Mouse (Mus musculus) limb, embryonic 14.5 days (tissue): ENCODE measurements around the gene Rft1. TPM values are rescaled to one million over a fixed set of nuclear protein-coding genes. Genes with fewer than 3 reads are reported as not detected.

Experiments
- ATAC-seq: fragments of 200-750 bp; cut with Nextera tagmentation; 2 replicates; pipeline ENCODE4 v1.8.0; 2017; ENCODE audit warnings: low read depth, moderate number of reproducible peaks, moderate TSS enrichment; ENCODE audit not compliant: low FRiP score
- DNase-seq: peaks from one replicate; pipeline ENCODE4 v3.0.0-alpha.2; 2015; ENCODE audit warnings: low spot score
- H3K27ac ChIP-seq: fragments of 300-500 bp; sonication (generic); replicated peaks from 2 replicates; pipeline ENCODE4 v1.5.1; 2014; ENCODE audit warnings: low read depth, mild to moderate bottlenecking, low read length, moderate library complexity, mixed read lengths
- H3K27me3 ChIP-seq: fragments of 300-500 bp; sonication (generic); 2 replicates; pipeline ENCODE4 v1.6.1; 2014; ENCODE audit warnings: low read length, mixed read lengths; ENCODE audit not compliant: control insufficient read depth, insufficient read depth
- H3K36me3 ChIP-seq: fragments of 300-500 bp; sonication (generic); 2 replicates; pipeline ENCODE4 v1.6.1; 2014; ENCODE audit warnings: mild to moderate bottlenecking, low read length, moderate library complexity, mixed read lengths; ENCODE audit not compliant: control insufficient read depth, insufficient read depth
- H3K4me1 ChIP-seq: fragments of 300-500 bp; sonication (generic); 2 replicates; pipeline ENCODE4 v1.6.1; 2014; ENCODE audit warnings: antibody characterized with exemption, low read length, mixed read lengths; ENCODE audit not compliant: control insufficient read depth, insufficient read depth
- H3K4me2 ChIP-seq: fragments of 300-500 bp; sonication (generic); replicated peaks from 2 replicates; pipeline ENCODE4 v1.6.1; 2014; ENCODE audit warnings: low read depth, mild to moderate bottlenecking, low read length, moderate library complexity; ENCODE audit not compliant: severe bottlenecking
- H3K4me3 ChIP-seq: fragments of 300-500 bp; sonication (generic); replicated peaks from 2 replicates; pipeline ENCODE4 v1.5.1; 2014; ENCODE audit warnings: low read length
- H3K9ac ChIP-seq: fragments of 300-500 bp; sonication (generic); 2 replicates; pipeline ENCODE4 v1.6.1; 2014; ENCODE audit warnings: mild to moderate bottlenecking, low read depth, low read length, moderate library complexity; ENCODE audit not compliant: severe bottlenecking
- H3K9me3 ChIP-seq: fragments of 300-500 bp; sonication (generic); 2 replicates; pipeline ENCODE4 v1.6.1; 2016; ENCODE audit warnings: low read length; ENCODE audit not compliant: control insufficient read depth
- POLR2A ChIP-seq: fragments of 200-500 bp; IDR thresholded peaks from 2 replicates; pipeline ENCODE4 v1.8.0; 2012; ENCODE audit warnings: inconsistent platforms, mild to moderate bottlenecking, moderate library complexity, borderline replicate concordance; ENCODE audit not compliant: insufficient read depth, insufficient read length; ENCODE audit errors: extremely low read depth
- WGBS: fragments of 180-500 bp; shearing (Covaris S2); extraction: QIAGEN DNeasy Blood & Tissue Kit; methylation state at CpG from one replicate; pipeline ENCODE4 v1.1.7; 2014; 5-methylcytosine and 5-hydroxymethylcytosine counted together
- polyA plus RNA-seq, 2 experiments: library from polyadenylated mRNA; depleted of rRNA in 1 of 2; stranded (reverse) in 1 of 2; unstranded in 1 of 2; fragments of >200 nt; fragmentation: Nextera tagmentation in 1 of 2; extraction: Ambion mirVana in 1 of 2; gene quantifications; 2 replicates each; pipeline versions ENCODE4 v1.2.1 to v1.2.3; 2012 to 2014

Rft1 gene
- polyA plus RNA-seq, 2 experiments: 15.4 to 21.3 TPM

GRCm38 (mm10) chr14:30625131-30625807, 28.9 kb upstream of the Rft1 start:
- Histone ChIP-seq H3K9ac (peak overlapping the region; percentile 72), H3K27ac (no peak overlapping the region), H3K4me1 (peaks cover 18% of the 10 kb centered on the region), H3K36me3 (no peaks in the 10 kb centered on the region), H3K4me3 (peak overlapping the region; percentile 88), H3K9me3 (no peaks in the 10 kb centered on the region), H3K4me2 (peak overlapping the region; percentile 92), H3K27me3 (no peaks in the 10 kb centered on the region)
- peak; percentile 32 for ATAC-seq
- peak; percentile 9 for DNase-seq
- WGBS: 1% methylated on average over 39 of the region's 39 CpGs
- no peak for TF ChIP-seq POLR2A

GRCm38 (mm10) chr14:30625856-30626726, 28.1 kb upstream of the Rft1 start, which contains the start of gene Prkcd:
Gene Prkcd, minus strand, starts transcription at chr14:30626210.
- ATAC-seq (peak; percentile 91), DNase-seq (peak; percentile 73)
- no peak for TF ChIP-seq POLR2A
- H3K4me1 ChIP-seq: peaks cover 18% of the 10 kb centered on the region
- H3K36me3 ChIP-seq: no peaks in the 10 kb centered on the region
- peak within 1 kb of the TSS; percentile 92 for H3K4me2 ChIP-seq
- 2% methylated on average over 38 of the region's 71 CpGs for WGBS
- H3K9ac ChIP-seq: peak within 1 kb of the TSS; percentile 72
- peak within 1 kb of the TSS; percentile 59 for H3K27ac ChIP-seq
- peak within 1 kb of the TSS; percentile 88 for H3K4me3 ChIP-seq
- no peaks in the 10 kb centered on the region for H3K9me3 ChIP-seq
- H3K27me3 ChIP-seq: no peaks in the 10 kb centered on the region

- Histone ChIP-seq H3K36me3 (no peaks in the 10 kb centered on the region), H3K4me3 (peak overlapping the region; percentile 88), H3K27ac (peak overlapping the region; percentile 59), H3K9me3 (no peaks in the 10 kb centered on the region), H3K27me3 (no peaks in the 10 kb centered on the region), H3K4me1 (peaks cover 18% of the 10 kb centered on the region), H3K4me2 (peak overlapping the region; percentile 92), H3K9ac (peak overlapping the region; percentile 72)
- WGBS: 51% methylated on average over 12 of the region's 12 CpGs
- ATAC-seq (no peak), DNase-seq (no peak)
- no peak for TF ChIP-seq POLR2A
Measured at GRCm38 (mm10) chr14:30626756-30627742, 27.1 kb upstream of the Rft1 start.

- no peaks in the 10 kb centered on the region for H3K9me3 ChIP-seq
- no peak overlapping the region for H3K27ac ChIP-seq
- TF ChIP-seq POLR2A: no peak
- DNase-seq (no peak), ATAC-seq (no peak)
- no peak overlapping the region for H3K4me3 ChIP-seq
- 86% methylated on average over 5 of the region's 5 CpGs for WGBS
- H3K27me3 ChIP-seq: no peaks in the 10 kb centered on the region
- no peaks in the 10 kb centered on the region for H3K36me3 ChIP-seq
- H3K4me2 ChIP-seq: no peak overlapping the region
- peaks cover 18% of the 10 kb centered on the region for H3K4me1 ChIP-seq
- no peak overlapping the region for H3K9ac ChIP-seq
Measured at GRCm38 (mm10) chr14:30628235-30628634, 25.9 kb upstream of the Rft1 start.
